Comparison of ENCODE assay signal across 9 mouse cellular contexts in the genomic region with DNA sequence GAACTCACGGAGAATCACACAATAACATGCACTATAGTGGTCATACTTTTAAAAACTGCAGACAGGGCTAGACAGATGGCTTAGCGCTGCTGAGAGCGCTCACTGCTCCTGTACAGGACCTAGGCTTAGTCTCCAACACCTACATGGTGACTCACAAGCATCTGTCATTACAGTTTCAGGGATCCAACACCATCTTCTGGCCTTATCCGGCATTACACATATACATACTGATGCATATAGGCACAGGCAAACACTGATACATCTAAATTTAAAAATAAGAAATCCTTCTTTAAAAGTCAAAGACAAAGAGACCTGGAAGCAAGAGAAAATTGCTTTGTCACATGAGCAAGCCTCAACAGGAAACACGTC. TPM values are rescaled to one million over a fixed set of nuclear protein-coding genes. Genes with fewer than 3 reads are reported as not detected.
A peak's percentile ranks its signal among the peaks of the same experiment; 100 is the strongest.
DNase-seq lines count a peak whose midpoint lies in the region; ATAC-seq and TF ChIP-seq lines count a peak whose summit lies in the region.
"Had no signal": no experiment of that assay in that cellular context is flagged by ENCODE, and none has a peak within 500 bp of the region (broad histone marks: within the 10 kb centered on the region; RNA-seq: fewer than 3 reads in every experiment).

No protein-coding gene starts in this region.

- peak; percentile 20 for TF ChIP-seq CTCF in left cerebral cortex, adult 2 months (IDR thresholded peaks at IDR 0.05)
- TF ChIP-seq CTCF in bone marrow macrophage, adult 2 months (IDR thresholded peaks at IDR 0.05; ENCODE audit: low read depth, low read length), result no peak
- TF ChIP-seq CTCF in liver, postnatal 0 days (IDR thresholded peaks at IDR 0.05; ENCODE audit: low read depth), result 0 out of 2 replicates have a peak, but pooled peaks have one; percentile 19
- TF ChIP-seq CTCF in thymus, adult 2 months (IDR thresholded peaks at IDR 0.05; ENCODE audit: borderline replicate concordance, control insufficient read depth, extremely low read depth, insufficient read depth, low read length, poor library complexity), result no peak

- no peak overlapping the region for H3K9ac ChIP-seq in ES-E14 (ENCODE audit: insufficient read depth, low read depth, low read length, poor library complexity, severe bottlenecking)
- H3K9ac ChIP-seq in liver, postnatal 0 days (replicated peaks), result no peak overlapping the region

- H3K36me3 ChIP-seq in ES-E14 (ENCODE audit: control insufficient read depth, insufficient read depth, low read length, poor library complexity, severe bottlenecking), result no peaks in the 10 kb centered on the region
- H3K36me3 ChIP-seq in liver, postnatal 0 days (replicated peaks; ENCODE audit: insufficient read depth, low read length), result peaks cover 18% of the 10 kb centered on the region
- peaks cover 4% of the 10 kb centered on the region; the same call in 1 of the 2 replicates for H3K36me3 ChIP-seq in thymus, adult 2 months (ENCODE audit: control insufficient read depth, insufficient read depth, low read length)

- intact Hi-C loops in left cerebral cortex, adult 2 months (cut with DNase I), result no loop called here
- intact Hi-C loops in left cerebral cortex, postnatal 10 days (cut with DNase I), result no loop called here

- in situ Hi-C loops in ES-E14 (cut with MboI; ENCODE audit: low sequenced_read_pairs in 2 of 2, unreplicated experiment in 2 of 2), result no loop called here

- no peak overlapping the region for H3K4me3 ChIP-seq in left cerebral cortex, adult 2 months
- no peak overlapping the region for H3K4me3 ChIP-seq in ES-E14 (ENCODE audit: insufficient read depth in 1 of 2, low read depth in 1 of 2, low read length in 2 of 2, poor library complexity in 1 of 2, severe bottlenecking in 1 of 2)
- H3K4me3 ChIP-seq in bone marrow macrophage, adult 2 months (ENCODE audit: insufficient read depth, low read length), result no peak overlapping the region
- no peak overlapping the region for H3K4me3 ChIP-seq in liver, postnatal 0 days (ENCODE audit: low read depth, low read length)
- H3K4me3 ChIP-seq in thymus, adult 2 months (ENCODE audit: control insufficient read depth, insufficient read depth, low read length), result no peak overlapping the region

- no peak overlapping the region for H3K4me2 ChIP-seq in liver, postnatal 0 days (ENCODE audit: low read depth, low read length)

- H3K4me1 ChIP-seq in ES-E14 (ENCODE audit: control insufficient read depth in 2 of 2, insufficient read depth in 2 of 2, low read length in 2 of 2, poor library complexity in 1 of 2), result peaks cover 2 to 4% of the 10 kb centered on the region in 2 experiments; a peak in 1 of 4 replicates
- peaks cover 21% of the 10 kb centered on the region for H3K4me1 ChIP-seq in bone marrow macrophage, adult 2 months (ENCODE audit: control insufficient read depth, insufficient read depth, low read length)
- no peaks in the 10 kb centered on the region for H3K4me1 ChIP-seq in liver, postnatal 0 days (ENCODE audit: insufficient read depth)
- H3K4me1 ChIP-seq in thymus, adult 2 months (replicated peaks; ENCODE audit: control insufficient read depth, insufficient read depth, low read length), result peaks cover 4% of the 10 kb centered on the region

- no peaks in the 10 kb centered on the region for H3K27me3 ChIP-seq in liver, postnatal 0 days (ENCODE audit: insufficient read depth, low read length)
- no peaks in the 10 kb centered on the region for H3K27me3 ChIP-seq in thymus, adult 2 months (ENCODE audit: control insufficient read depth, insufficient read depth, low read length)

- no peak overlapping the region for H3K27ac ChIP-seq in left cerebral cortex, adult 2 months
- no peak overlapping the region for H3K27ac ChIP-seq in ES-E14 (ENCODE audit: insufficient read depth, low read depth, low read length, poor library complexity, severe bottlenecking)
- peak overlapping the region; percentile 82 for H3K27ac ChIP-seq in bone marrow macrophage, adult 2 months (ENCODE audit: insufficient read depth, low read depth, low read length)
- no peak overlapping the region for H3K27ac ChIP-seq in liver, postnatal 0 days (ENCODE audit: low read depth)
- no peak overlapping the region for H3K27ac ChIP-seq in thymus, adult 2 months (ENCODE audit: control insufficient read depth, insufficient read depth, low read length)

- TF ChIP-seq POLR2A in bone marrow macrophage, adult 2 months (IDR thresholded peaks at IDR 0.05; ENCODE audit: borderline replicate concordance, low read depth, low read length), result no peak
- TF ChIP-seq POLR2A in thymus, adult 2 months (IDR thresholded peaks at IDR 0.05; ENCODE audit: control insufficient read depth, extremely low read depth, insufficient read depth, low read length, poor library complexity), result no peak

- H3K9me3 ChIP-seq in ES-E14 (ENCODE audit: control insufficient read depth, insufficient read depth, low read depth, low read length), result no peaks in the 10 kb centered on the region
- H3K9me3 ChIP-seq in liver, postnatal 0 days (ENCODE audit: low read length), result peaks cover 4% of the 10 kb centered on the region; the same call in 1 of the 2 replicates

- TF ChIP-seq EP300 in liver, postnatal 0 days (IDR thresholded peaks at IDR 0.05; ENCODE audit: low read depth), result no peak

- no peak for DNase-seq in left cerebral cortex, adult 2 months (ENCODE audit: extremely low spot score in 1 of 2, low spot score in 2 of 2)
- DNase-seq in left cerebral cortex, postnatal 10 days (ENCODE audit: extremely low spot score in 1 of 2, low spot score in 2 of 2), result no peak
- DNase-seq in ES-E14 (ENCODE audit: low read depth, low spot score), result peak; percentile 48
- DNase-seq in liver, postnatal 0 days, result no peak
- DNase-seq in thymus, adult 2 months, result no peak
- no peak for DNase-seq in left cerebral cortex, adult 9 months (ENCODE audit: low spot score in 2 of 2)
- DNase-seq: right cerebral cortex, postnatal 4 days; thymus, postnatal 4 days had no signal

- 92% methylated on average over 5 of the region's 5 CpGs for WGBS in liver, postnatal 0 days (ENCODE audit: insufficient replicate concordance)
- 88% methylated on average over 5 of the region's 5 CpGs for WGBS in thymus, adult 2 months

- no peak for ATAC-seq in liver, postnatal 0 days

TF ChIP-seq in ES-E14, 5 proteins besides CTCF, POLR2A, EP300 and RAD21:
- no peak for TF ChIP-seq ZNF384 (IDR thresholded peaks at IDR 0.05; ENCODE audit: low read depth, low read length)
- TF ChIP-seq CHD2 (IDR thresholded peaks at IDR 0.05; ENCODE audit: low read depth, low read length), result no peak
- no peak for TF ChIP-seq MAFK (IDR thresholded peaks at IDR 0.05; ENCODE audit: insufficient read depth, low read depth, low read length)
- no peak for TF ChIP-seq ZC3H11A (IDR thresholded peaks at IDR 0.05; ENCODE audit: borderline replicate concordance, low read depth, low read length)

RNA-seq across cellular contexts. Expression of a gene that starts 13.1 kb away (rescaled TPM):
- total RNA-seq in left cerebral cortex, adult 2 months (2021), result 10 to 100 TPM; 48.5 to 51.8 TPM
- total RNA-seq in left cerebral cortex, postnatal 10 days (2021), result 10 to 100 TPM; 24.6 to 26.5 TPM
- total RNA-seq in ES-E14 (2012; rRNA removed), result 26.7 and 28.4 TPM in 2 replicates
- polyA plus RNA-seq in bone marrow macrophage, adult 2 months (2012; ENCODE audit: insufficient read depth, insufficient read length, missing spikeins), result 54.0 and 57.6 TPM in 2 replicates
- 19.6 and 22.1 TPM in 2 replicates for polyA plus RNA-seq in liver, postnatal 0 days (2015; fragmentation: Nextera tagmentation; extraction: Ambion mirVana)
- polyA plus RNA-seq in thymus, adult 2 months (2012; rRNA removed), result 85.0 and 106 TPM in 2 replicates

Comparison
In these comparisons a context has a peak if more than half of its experiments do, and no peak if none do; other contexts are left out.
1. CTCF ChIP-seq: peak in left cerebral cortex, adult 2 months (single experiment) and liver, postnatal 0 days (single experiment); none in bone marrow macrophage, adult 2 months (single experiment) and thymus, adult 2 months (single experiment).